Comparison of ENCODE assay signal across 13 mouse cellular contexts in genomic region chr6:97291159-97291908, GRCm38 (mm10). TPM values are rescaled to one million over a fixed set of nuclear protein-coding genes. Genes with fewer than 3 reads are reported as not detected.
DNase-seq lines count a peak whose midpoint lies in the region; ATAC-seq and TF ChIP-seq lines count a peak whose summit lies in the region.
"Had no signal": no experiment of that assay in that cellular context is flagged by ENCODE, and none has a peak within 500 bp of the region (broad histone marks: within the 10 kb centered on the region; RNA-seq: fewer than 3 reads in every experiment).

No protein-coding gene starts in this region.

- intact Hi-C loops in heart, postnatal 25 days (cut with DNase I), result no loop called here

- no peak for TF ChIP-seq POLR2A in cerebellum, adult 2 months (IDR thresholded peaks at IDR 0.05; ENCODE audit: borderline replicate concordance, insufficient read depth, low read length)
- TF ChIP-seq POLR2A in olfactory bulb, adult 2 months (IDR thresholded peaks at IDR 0.05; ENCODE audit: insufficient read depth, low read depth, low read length), result no peak

- no peaks in the 10 kb centered on the region for H3K9me3 ChIP-seq in heart, embryonic 15.5 days (replicated peaks)
- no peaks in the 10 kb centered on the region for H3K9me3 ChIP-seq in lung, embryonic 14.5 days (ENCODE audit: low read depth, low read length)

- no peak for TF ChIP-seq CTCF in cerebellum, adult 2 months (IDR thresholded peaks at IDR 0.05; ENCODE audit: borderline replicate concordance, insufficient read depth, low read depth, low read length)
- TF ChIP-seq CTCF in lung, embryonic 14.5 days (IDR thresholded peaks at IDR 0.05; ENCODE audit: low read depth), result no peak
- TF ChIP-seq CTCF in olfactory bulb, adult 2 months (IDR thresholded peaks at IDR 0.05; ENCODE audit: insufficient read depth, low read depth, low read length), result no peak

- H3K36me3 ChIP-seq in heart, embryonic 15.5 days, result peaks cover 18% of the 10 kb centered on the region; the same call in 1 of the 2 replicates
- peaks cover 34% of the 10 kb centered on the region for H3K36me3 ChIP-seq in lung, embryonic 14.5 days (ENCODE audit: insufficient read depth)

- no peak overlapping the region for H3K9ac ChIP-seq in heart, embryonic 15.5 days
- H3K9ac ChIP-seq in lung, embryonic 14.5 days, result no peak overlapping the region
- H3K9ac ChIP-seq: liver, embryonic 14.5 days had no signal

- no peaks in the 10 kb centered on the region for H3K27me3 ChIP-seq in cerebellum, adult 2 months (ENCODE audit: control insufficient read depth, insufficient read depth, low read length)
- H3K27me3 ChIP-seq in heart, embryonic 15.5 days, result no peaks in the 10 kb centered on the region
- H3K27me3 ChIP-seq in lung, embryonic 14.5 days (ENCODE audit: insufficient read depth, low read length), result no peaks in the 10 kb centered on the region

- 51% methylated on average over 21 of the region's 21 CpGs for WGBS in cerebellum, adult 2 months
- WGBS in heart, embryonic 15.5 days, result 57% methylated on average over 21 of the region's 21 CpGs
- WGBS in lung, embryonic 14.5 days, result 67% methylated on average over 21 of the region's 21 CpGs
- 56% methylated on average over 21 of the region's 21 CpGs for WGBS in olfactory bulb, adult 2 months

- H3K4me1 ChIP-seq in cerebellum, adult 2 months (ENCODE audit: control insufficient read depth, insufficient read depth, low read length), result no peaks in the 10 kb centered on the region
- H3K4me1 ChIP-seq in heart, embryonic 15.5 days (replicated peaks), result peaks cover 13% of the 10 kb centered on the region; the same call in 1 of the 2 replicates
- H3K4me1 ChIP-seq in lung, embryonic 14.5 days (ENCODE audit: insufficient read depth), result no peaks in the 10 kb centered on the region; the same call in 1 of the 2 replicates
- peaks cover 5% of the 10 kb centered on the region for H3K4me1 ChIP-seq in olfactory bulb, adult 2 months (ENCODE audit: control insufficient read depth, insufficient read depth, low read length)

- 0 out of 2 replicates have a peak overlapping the region, but pooled peaks have one; percentile 4 for H3K27ac ChIP-seq in cerebellum, adult 2 months (ENCODE audit: insufficient read depth, low read length)
- H3K27ac ChIP-seq in heart, embryonic 15.5 days, result peak overlapping the region; percentile 5
- peak overlapping the region; percentile 5; the same call in 1 of the 2 replicates for H3K27ac ChIP-seq in lung, embryonic 14.5 days (ENCODE audit: low read depth)
- peak overlapping the region; percentile 43 for H3K27ac ChIP-seq in olfactory bulb, adult 2 months (ENCODE audit: insufficient read depth, low read depth, low read length)
- H3K27ac ChIP-seq: liver, embryonic 14.5 days had no signal

- no peak overlapping the region for H3K4me3 ChIP-seq in cerebellum, adult 2 months (replicated peaks; ENCODE audit: insufficient read depth, low read depth, low read length)
- no peak overlapping the region for H3K4me3 ChIP-seq in heart, embryonic 15.5 days
- no peak overlapping the region for H3K4me3 ChIP-seq in lung, embryonic 14.5 days (ENCODE audit: low read depth, low read length)
- no peak overlapping the region for H3K4me3 ChIP-seq in olfactory bulb, adult 2 months (ENCODE audit: insufficient read depth, low read depth, low read length)

- no peak overlapping the region for H3K4me2 ChIP-seq in heart, embryonic 15.5 days
- H3K4me2 ChIP-seq in lung, embryonic 14.5 days, result no peak overlapping the region

- ATAC-seq in heart, embryonic 15.5 days (replicated peaks; ENCODE audit: insufficient number of reproducible peaks, insufficient read depth, low FRiP score, low read depth), result no peak
- ATAC-seq in lung, embryonic 14.5 days (ENCODE audit: insufficient read depth), result no peak

- DNase-seq in cerebellum, adult 2 months, result no peak
- no peak for DNase-seq in cerebellum, adult 11 months
- DNase-seq in heart, postnatal 25 days (ENCODE audit: low spot score), result no peak
- no peak for DNase-seq in lung, embryonic 14.5 days
- no peak for DNase-seq in lung, postnatal 25 days (ENCODE audit: low spot score)
- no peak for DNase-seq in frontal cortex, adult 2 months (ENCODE audit: extremely low spot score in 1 of 2, low spot score in 1 of 2)
- DNase-seq: cerebellum, postnatal 14 days; gastrocnemius, postnatal 25 days; midbrain, embryonic 14.5 days; right cerebral cortex, postnatal 14 days had no signal

RNA-seq across cellular contexts. Expression of gene Lmod3, which starts 38.8 kb away (rescaled TPM):
- 0.06 and 0.08 TPM in 2 replicates for polyA plus RNA-seq in cerebellum, adult 2 months (2012; rRNA removed)
- 16.8 and 24.7 TPM in 2 replicates for polyA plus RNA-seq in heart, embryonic 15.5 days (2015; fragmentation: Nextera tagmentation; extraction: Ambion mirVana)
- 10 to 100 TPM; 62.9 to 66.5 TPM for total RNA-seq in heart, postnatal 25 days (2021)
- 0.11 and 0.35 TPM in 2 replicates for polyA plus RNA-seq in lung, embryonic 14.5 days (2014; fragmentation: Nextera tagmentation; extraction: Ambion mirVana)
- not detected in 2 replicates for polyA plus RNA-seq in olfactory bulb, adult 2 months (2012; ENCODE audit: insufficient read depth, insufficient read length, low replicate concordance, missing spikeins)
- 0.15 TPM in 1 of 2 replicates, not detected in the other for polyA plus RNA-seq in frontal cortex, adult 2 months (2012; rRNA removed)
- polyA plus RNA-seq: liver, embryonic 14.5 days; midbrain, embryonic 14.5 days had no signal

Comparison
In these comparisons a context has a peak if more than half of its experiments do, and no peak if none do; other contexts are left out.
1. RNA of gene Lmod3, which starts 38.8 kb away (polyA plus RNA-seq): 16.8 to 24.7 TPM in heart, embryonic 15.5 days; 0.11 to 0.35 TPM in lung, embryonic 14.5 days, 0.06 to 0.08 TPM in cerebellum, adult 2 months, 0.15 TPM in frontal cortex, adult 2 months and not detected in olfactory bulb, adult 2 months; every median in the first group is over 10 times any median in the second.
2. Peak in every context shown above with its lines, with median percentiles within 50 percentile points of each other: H3K27ac ChIP-seq.